Mouse (Mus musculus): ENCODE results near the gene Slc50a1. TPM values are rescaled to one million over a fixed set of nuclear protein-coding genes. Genes with fewer than 3 reads are reported as not detected.

Slc50a1 gene
- total RNA-seq, 4 experiments from 2014 or later: 38.0 to 48.9 (median 45.5) TPM

GRCm38 (mm10) chr3:89268916-89269315 lies 1.5 kb downstream of the Slc50a1 start:
- no peak for DNase-seq (ENCODE audit: low spot score in 2 of 2)

GRCm38 (mm10) chr3:89266439-89266893 lies 3.9 kb downstream of the Slc50a1 start:
- DNase-seq (ENCODE audit: low spot score in 2 of 2): peak; percentile 65 to 74

GRCm38 (mm10) chr3:89262417-89262816 lies 8.0 kb downstream of the Slc50a1 start:
- no peak for DNase-seq (ENCODE audit: low spot score in 2 of 2)

- no peak for DNase-seq (ENCODE audit: low spot score in 2 of 2)
Observed at GRCm38 (mm10) chr3:89260211-89260610, 10.2 kb downstream of the Slc50a1 start.

GRCm38 (mm10) chr3:89259076-89259475 lies 11.3 kb downstream of the Slc50a1 start, which contains the start of gene Dpm3:
Gene Dpm3 (plus strand): TSS chr3:89259358.
- no peak for DNase-seq (ENCODE audit: low spot score in 2 of 2)

- no peak for DNase-seq (ENCODE audit: low spot score in 2 of 2)
Observed at GRCm38 (mm10) chr3:89256177-89256576, 14.2 kb downstream of the Slc50a1 start.

GRCm38 (mm10) chr3:89254994-89255393 lies 15.4 kb downstream of the Slc50a1 start:
- no peak for DNase-seq (ENCODE audit: low spot score in 2 of 2)

- DNase-seq (ENCODE audit: low spot score in 2 of 2): no peak
Observed at GRCm38 (mm10) chr3:89251365-89251895, 18.9 kb downstream of the Slc50a1 start.

GRCm38 (mm10) chr3:89250435-89251040 lies 19.8 kb downstream of the Slc50a1 start:
- DNase-seq (ENCODE audit: low spot score in 2 of 2): no peak

GRCm38 (mm10) chr3:89247466-89247865 lies 22.9 kb downstream of the Slc50a1 start:
- DNase-seq (ENCODE audit: low spot score in 2 of 2): no peak

- DNase-seq (ENCODE audit: low spot score in 2 of 2): peak; percentile 79 to 91
Observed at GRCm38 (mm10) chr3:89246261-89247100, 23.9 kb downstream of the Slc50a1 start, which contains the start of gene Trim46. Gene Trim46 (minus strand): TSS chr3:89246309.

GRCm38 (mm10) chr3:89245688-89246171 lies 24.6 kb downstream of the Slc50a1 start, which contains the start of gene Krtcap2:
Gene Krtcap2 (plus strand): TSS chr3:89245966.
- DNase-seq (ENCODE audit: low spot score in 2 of 2): peak in 1 of 2 experiments; percentile 71

- DNase-seq (ENCODE audit: low spot score in 2 of 2): peak in 1 of 2 experiments; percentile 74
Observed at GRCm38 (mm10) chr3:89244982-89245687, 25.2 kb downstream of the Slc50a1 start.

GRCm38 (mm10) chr3:89244158-89244981 lies 26.0 kb downstream of the Slc50a1 start:
- DNase-seq (ENCODE audit: low spot score in 2 of 2): no peak

GRCm38 (mm10) chr3:89243609-89244008 lies 26.8 kb downstream of the Slc50a1 start:
- DNase-seq (ENCODE audit: low spot score in 2 of 2): no peak

- no peak for DNase-seq (ENCODE audit: low spot score in 2 of 2)
Observed at GRCm38 (mm10) chr3:89242331-89242895, 28.0 kb downstream of the Slc50a1 start.

- no peak for DNase-seq (ENCODE audit: low spot score in 2 of 2)
Observed at GRCm38 (mm10) chr3:89238494-89238893, 31.9 kb downstream of the Slc50a1 start.

GRCm38 (mm10) chr3:89237682-89238081 lies 32.7 kb downstream of the Slc50a1 start:
- no peak for DNase-seq (ENCODE audit: low spot score in 2 of 2)

GRCm38 (mm10) chr3:89236516-89236915 lies 33.9 kb downstream of the Slc50a1 start:
- no peak for DNase-seq (ENCODE audit: low spot score in 2 of 2)

GRCm38 (mm10) chr3:89233562-89234110 lies 36.7 kb downstream of the Slc50a1 start:
- no peak for DNase-seq (ENCODE audit: low spot score in 2 of 2)
